Mouse (Mus musculus): ENCODE results near the gene Ube2d3. TPM values are rescaled to one million over a fixed set of nuclear protein-coding genes. Genes with fewer than 3 reads are reported as not detected.
A peak's percentile ranks its signal among the peaks of the same experiment; 100 is the strongest.
"Not testable (repeated sequence)": the region's sequence is repeated elsewhere in the genome, so short reads cannot be mapped to it uniquely, and the experiment has no call there.

Gene Ube2d3
- polyA plus RNA-seq, 1 experiment from 2014 or later, result 281 TPM

DNA sequence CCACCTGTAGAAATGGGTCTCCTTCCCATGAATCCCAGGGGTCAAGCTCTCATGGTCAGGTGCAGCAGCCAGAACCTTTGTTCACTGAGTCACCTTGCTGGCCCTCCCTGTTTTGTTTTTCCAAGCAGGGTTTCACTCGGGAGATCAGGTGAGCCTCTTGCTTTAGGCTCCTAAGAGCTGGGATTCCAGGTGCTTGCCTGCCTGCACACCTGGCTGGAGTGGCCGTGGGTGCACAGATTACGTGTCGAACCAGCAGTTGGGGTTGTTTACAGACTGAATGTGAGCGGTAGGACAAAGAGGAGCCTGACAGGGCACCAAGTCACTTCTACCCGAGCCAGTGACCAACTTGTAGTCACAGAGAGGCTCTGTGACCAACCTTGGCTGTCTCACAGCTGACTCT is 53.2 kb downstream of the Ube2d3 start:
- WGBS (ENCODE audit: insufficient replicate concordance), result 79% methylated on average over 6 of the region's 6 CpGs
- Histone ChIP-seq H3K27me3 (no peaks in the 10 kb centered on the region), H3K4me3 (replicated peaks) (no peak overlapping the region), H3K4me1 (replicated peaks) (0 out of 2 replicates have a peak, but pooled peaks cover under 1% of the 10 kb centered on the region), H3K9ac (no peak overlapping the region), H3K27ac (no peak overlapping the region), H3K36me3 (0 out of 2 replicates have a peak, but pooled peaks cover 8% of the 10 kb centered on the region), H3K9me3 (replicated peaks) (no peaks in the 10 kb centered on the region), H3K4me2 (no peak overlapping the region)
- DNase-seq, result no peak
- no peak for ATAC-seq (ENCODE audit: low read depth)

DNA sequence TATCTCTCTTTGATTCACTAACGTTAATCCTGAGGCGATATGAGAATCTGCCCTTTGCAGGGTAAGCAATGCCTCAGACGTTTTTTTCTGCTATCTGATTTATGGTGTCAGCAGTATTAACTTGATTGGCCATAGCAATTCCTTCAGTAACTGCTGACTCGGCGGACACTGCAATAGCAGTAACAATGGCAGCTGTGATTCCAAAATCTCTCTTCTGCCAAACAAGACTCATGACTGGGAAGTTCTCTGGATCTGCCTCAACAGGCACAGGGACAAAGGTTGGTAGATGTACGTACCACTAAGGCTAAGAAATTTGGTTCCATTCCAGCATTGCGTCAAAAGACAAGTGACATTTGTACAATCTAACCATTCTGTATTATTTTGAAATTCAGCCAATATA is 55.4 kb downstream of the Ube2d3 start:
- WGBS (ENCODE audit: insufficient replicate concordance), result 74% methylated on average over 7 of the region's 7 CpGs

DNA sequence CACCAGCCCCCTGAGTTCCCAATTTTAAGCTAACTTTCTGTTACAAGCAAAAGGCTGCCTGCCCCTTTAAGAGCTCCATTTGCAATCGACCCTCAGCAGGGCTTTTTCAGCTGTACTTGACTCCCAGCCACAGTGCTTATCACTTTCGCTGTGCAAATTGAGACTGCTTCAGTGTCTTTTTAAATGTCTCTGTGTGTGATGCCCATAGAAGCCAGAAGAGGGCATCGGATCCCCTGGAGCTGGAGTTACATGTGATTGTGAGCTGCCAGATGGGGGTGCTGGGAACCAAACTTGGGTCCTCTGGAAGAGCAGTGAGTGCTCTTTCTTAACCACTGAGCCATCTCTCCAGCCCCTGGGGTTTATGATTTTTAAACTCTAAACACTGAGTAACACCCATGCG is 60.0 kb downstream of the Ube2d3 start:
- not testable (repeated sequence) for H3K4me3 ChIP-seq (replicated peaks); DNase-seq; H3K27ac ChIP-seq; H3K9ac ChIP-seq; H3K4me1 ChIP-seq (replicated peaks); H3K9me3 ChIP-seq (replicated peaks); H3K27me3 ChIP-seq; ATAC-seq (ENCODE audit: low read depth); H3K36me3 ChIP-seq; H3K4me2 ChIP-seq
- 73% methylated on average over 4 of the region's 4 CpGs for WGBS (ENCODE audit: insufficient replicate concordance)

More for the DNA sequence above, 55.4 kb downstream of the Ube2d3 start:
- H3K27me3 ChIP-seq; H3K4me2 ChIP-seq; H3K9ac ChIP-seq; ATAC-seq (ENCODE audit: low read depth); H3K4me3 ChIP-seq (replicated peaks); H3K4me1 ChIP-seq (replicated peaks); H3K27ac ChIP-seq; H3K36me3 ChIP-seq; H3K9me3 ChIP-seq (replicated peaks); DNase-seq: not testable (repeated sequence)

DNA sequence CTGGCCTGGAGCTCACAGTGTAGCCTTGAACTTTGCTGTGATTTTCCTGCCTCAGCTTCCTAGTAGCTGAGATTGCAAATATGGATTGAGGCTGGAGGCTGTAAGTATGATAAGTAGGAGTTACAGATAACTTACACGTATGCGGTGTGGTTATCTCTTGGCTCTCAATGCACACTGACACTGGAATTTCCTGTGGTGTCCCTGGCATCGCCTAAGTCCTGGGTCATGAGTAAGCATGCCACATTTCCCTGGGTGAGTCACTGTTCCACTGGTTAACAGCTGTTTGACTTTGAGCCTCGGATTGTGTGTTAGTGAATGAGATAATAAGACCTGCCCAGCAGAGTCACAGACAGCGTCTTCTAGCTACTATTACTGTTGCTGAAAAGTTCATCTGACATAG is 60.9 kb downstream of the Ube2d3 start:
- DNase-seq, result no peak
- H3K27ac ChIP-seq, result no peak overlapping the region
- no peaks in the 10 kb centered on the region for H3K36me3 ChIP-seq
- H3K27me3 ChIP-seq, result no peaks in the 10 kb centered on the region
- H3K9ac ChIP-seq, result no peak overlapping the region
- ATAC-seq (ENCODE audit: low read depth), result peak; percentile 23; the same call in 1 of the 2 replicates
- peaks cover 6% of the 10 kb centered on the region; the same call in 1 of the 2 replicates for H3K9me3 ChIP-seq (replicated peaks)
- no peak overlapping the region for H3K4me3 ChIP-seq (replicated peaks)
- H3K4me1 ChIP-seq (replicated peaks), result no peaks in the 10 kb centered on the region
- H3K4me2 ChIP-seq, result no peak overlapping the region
- 19% methylated on average over 5 of the region's 5 CpGs for WGBS (ENCODE audit: insufficient replicate concordance)

DNA sequence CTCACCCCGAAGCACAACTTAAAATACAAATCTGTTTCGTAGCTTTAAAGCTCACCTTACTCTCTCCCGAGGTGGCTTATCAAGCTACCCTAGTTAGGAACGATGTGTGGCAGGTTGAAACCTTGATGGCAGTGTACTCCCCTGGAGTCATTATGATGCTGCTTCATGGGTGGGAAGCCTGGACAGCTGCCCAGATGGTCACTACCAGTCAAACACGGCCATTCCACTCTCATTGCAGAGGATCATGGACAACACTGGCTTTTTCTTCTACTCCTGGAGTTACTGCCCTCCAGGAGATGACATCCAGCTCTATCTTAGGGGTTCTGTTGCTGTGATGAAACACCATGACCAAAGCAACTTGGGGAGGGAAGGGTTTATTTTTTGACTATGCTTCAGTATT is 65.2 kb downstream of the Ube2d3 start:
- no peak overlapping the region for H3K9ac ChIP-seq

DNA sequence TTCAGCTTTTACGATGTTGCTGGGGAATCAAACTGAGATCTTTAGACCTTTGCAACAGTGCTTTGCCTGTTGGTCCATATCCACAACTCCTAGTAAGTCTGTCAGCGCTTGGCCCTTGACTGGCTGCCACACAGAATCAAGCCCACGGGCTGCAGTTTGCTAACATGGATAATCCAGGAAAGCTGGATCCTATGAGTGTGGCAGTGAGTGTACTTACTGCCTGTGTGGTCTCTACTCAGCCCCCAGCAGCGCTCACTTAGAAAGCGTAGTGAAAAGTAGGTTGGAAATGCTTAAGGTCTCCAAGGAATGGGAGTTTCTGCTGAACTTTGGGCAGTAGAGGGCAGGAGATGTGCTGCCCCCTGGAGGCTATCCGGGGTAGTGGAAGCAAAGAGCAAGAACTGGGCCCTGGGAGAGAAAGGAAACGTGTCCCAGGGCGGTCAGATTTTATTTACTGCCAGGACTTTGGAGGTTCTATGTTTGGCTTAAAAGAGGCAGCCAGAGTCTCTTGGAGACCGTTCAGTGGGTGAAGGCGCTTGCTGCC is 67.5 kb downstream of the Ube2d3 start:
- H3K4me1 ChIP-seq (replicated peaks), result no peaks in the 10 kb centered on the region
- peak; percentile 46 for DNase-seq
- 53% methylated on average over 10 of the region's 10 CpGs for WGBS (ENCODE audit: insufficient replicate concordance)
- no peak overlapping the region for H3K27ac ChIP-seq
- H3K9me3 ChIP-seq (replicated peaks), result no peaks in the 10 kb centered on the region
- H3K27me3 ChIP-seq, result no peaks in the 10 kb centered on the region
- no peak overlapping the region for H3K4me3 ChIP-seq (replicated peaks)
- H3K36me3 ChIP-seq, result no peaks in the 10 kb centered on the region
- H3K4me2 ChIP-seq, result no peak overlapping the region
- ATAC-seq (ENCODE audit: low read depth), result no peak
- H3K9ac ChIP-seq, result no peak overlapping the region

More for the DNA sequence above, 65.2 kb downstream of the Ube2d3 start:
- Histone ChIP-seq H3K36me3 (no peaks in the 10 kb centered on the region), H3K9me3 (replicated peaks) (peaks cover 3% of the 10 kb centered on the region; the same call in 1 of the 2 replicates), H3K4me2 (no peak overlapping the region), H3K4me1 (replicated peaks) (no peaks in the 10 kb centered on the region), H3K27ac (no peak overlapping the region), H3K4me3 (replicated peaks) (no peak overlapping the region), H3K27me3 (no peaks in the 10 kb centered on the region)
- 71% methylated on average over 5 of the region's 5 CpGs for WGBS (ENCODE audit: insufficient replicate concordance)
- DNase-seq, result no peak
- ATAC-seq (ENCODE audit: low read depth), result no peak

DNA sequence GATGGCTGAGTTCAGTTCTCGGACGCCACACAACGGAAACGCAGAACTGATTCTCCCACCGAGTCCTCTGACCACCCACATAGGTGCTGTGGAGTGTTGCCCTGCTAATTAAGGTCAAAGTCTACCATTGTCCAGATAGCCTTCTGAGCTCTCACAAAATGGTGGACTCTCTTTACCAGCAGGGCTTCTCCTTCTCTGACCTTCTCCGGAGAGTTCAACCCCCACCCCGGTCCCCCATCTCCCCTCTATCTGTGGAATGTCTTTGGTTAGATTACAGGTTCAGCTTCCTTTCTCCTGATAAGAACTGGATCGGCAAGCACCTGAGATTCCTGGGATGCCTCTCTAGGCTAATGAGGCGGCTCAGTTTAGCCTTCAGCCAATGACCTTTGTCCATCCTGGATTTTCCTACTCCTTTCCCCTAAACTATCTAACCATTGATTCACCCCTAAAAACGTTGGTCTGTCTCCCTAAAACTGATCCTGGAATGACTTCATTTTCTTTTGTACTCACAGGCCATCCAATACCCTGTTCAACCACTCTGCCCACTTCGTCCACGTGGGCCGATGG is 68.0 kb downstream of the Ube2d3 start:
- Histone ChIP-seq H3K4me3 (replicated peaks) (no peak overlapping the region), H3K27me3 (no peaks in the 10 kb centered on the region), H3K27ac (no peak overlapping the region), H3K4me2 (no peak overlapping the region), H3K4me1 (replicated peaks) (no peaks in the 10 kb centered on the region), H3K9ac (no peak overlapping the region), H3K9me3 (replicated peaks) (no peaks in the 10 kb centered on the region), H3K36me3 (no peaks in the 10 kb centered on the region)
- ATAC-seq (ENCODE audit: low read depth) (no peak), DNase-seq (no peak)
- 81% methylated on average over 13 of the region's 13 CpGs for whole genome bisulfite sequencing (ENCODE audit: insufficient replicate concordance)

DNA sequence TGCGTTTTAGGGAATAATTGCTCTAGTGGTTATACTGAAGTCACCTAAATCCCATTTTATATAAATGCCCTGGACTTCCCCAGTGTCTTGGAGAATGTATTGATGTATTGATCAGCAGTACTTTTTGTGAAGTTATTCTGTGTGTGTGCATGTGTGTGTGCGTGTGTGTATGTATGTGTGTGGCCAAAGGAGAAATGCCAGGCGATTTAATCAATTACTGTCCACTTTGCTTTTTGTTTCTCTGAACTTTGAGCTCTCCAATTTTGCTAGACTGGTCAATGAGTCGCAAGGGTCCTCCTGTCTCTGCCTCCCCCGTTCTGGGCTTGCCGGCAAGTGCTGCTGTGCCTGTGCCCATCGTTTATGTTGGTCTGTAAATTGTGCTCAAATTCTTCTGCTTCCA is 69.6 kb downstream of the Ube2d3 start:
- ATAC-seq (ENCODE audit: low read depth), result no peak
- Histone ChIP-seq H3K4me2 (no peak overlapping the region), H3K9me3 (replicated peaks) (no peaks in the 10 kb centered on the region), H3K36me3 (no peaks in the 10 kb centered on the region), H3K9ac (no peak overlapping the region), H3K27ac (no peak overlapping the region), H3K27me3 (no peaks in the 10 kb centered on the region), H3K4me1 (replicated peaks) (no peaks in the 10 kb centered on the region), H3K4me3 (replicated peaks) (no peak overlapping the region)
- no peak for DNase-seq
- 74% methylated on average over 7 of the region's 7 CpGs for WGBS (ENCODE audit: insufficient replicate concordance)

DNA sequence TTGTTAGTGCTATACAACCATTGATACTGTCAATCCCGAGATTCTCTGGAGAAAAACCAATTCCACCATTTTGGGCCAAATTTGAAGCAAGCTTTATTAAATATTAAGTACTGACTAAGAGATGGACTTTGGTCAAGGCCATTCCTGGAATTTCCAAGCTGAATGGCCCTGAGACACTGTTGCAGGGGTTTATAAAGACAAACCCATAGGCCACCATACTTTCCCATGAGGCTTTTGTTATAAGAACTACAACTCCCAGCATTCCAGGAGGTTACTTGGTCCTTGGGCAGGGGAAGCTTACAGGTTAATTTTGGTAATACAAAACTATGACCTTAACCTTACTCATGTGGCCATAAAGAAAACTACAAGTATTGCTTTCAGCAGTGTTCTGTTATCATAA is 70.2 kb downstream of the Ube2d3 start:
- Histone ChIP-seq H3K36me3 (no peaks in the 10 kb centered on the region), H3K9ac (no peak overlapping the region), H3K27me3 (no peaks in the 10 kb centered on the region), H3K27ac (no peak overlapping the region), H3K4me3 (replicated peaks) (no peak overlapping the region), H3K4me2 (no peak overlapping the region), H3K9me3 (replicated peaks) (no peaks in the 10 kb centered on the region), H3K4me1 (replicated peaks) (no peaks in the 10 kb centered on the region)
- no peak for ATAC-seq (ENCODE audit: low read depth)
- no peak for DNase-seq
- 71% methylated on average over 1 of the region's 1 CpGs for WGBS (ENCODE audit: insufficient replicate concordance)

DNA sequence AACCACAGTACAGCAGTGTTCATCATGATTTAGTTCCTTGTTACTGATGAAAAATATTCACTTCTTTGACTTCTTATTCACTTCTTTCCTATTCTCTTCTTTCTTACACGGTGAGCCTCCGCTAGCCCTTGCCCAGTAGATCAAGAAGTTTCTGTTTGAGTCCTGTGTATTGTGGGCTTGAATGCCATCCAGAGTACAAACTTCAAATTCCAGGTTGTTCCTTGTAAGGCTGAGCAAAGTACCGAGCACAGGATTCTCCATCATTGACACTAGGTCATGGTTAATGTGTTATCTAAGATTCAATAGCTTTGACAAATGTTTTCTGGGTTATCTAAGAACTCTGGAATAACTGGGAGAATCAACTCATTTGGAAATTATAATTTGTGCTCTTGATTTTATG is 72.4 kb downstream of the Ube2d3 start:
- Histone ChIP-seq H3K27ac (no peak overlapping the region), H3K4me3 (replicated peaks) (no peak overlapping the region), H3K4me2 (no peak overlapping the region), H3K9ac (no peak overlapping the region), H3K36me3 (no peaks in the 10 kb centered on the region), H3K9me3 (replicated peaks) (no peaks in the 10 kb centered on the region), H3K27me3 (no peaks in the 10 kb centered on the region), H3K4me1 (replicated peaks) (0 out of 2 replicates have a peak, but pooled peaks cover 5% of the 10 kb centered on the region)
- no peak for ATAC-seq (ENCODE audit: low read depth)
- DNase-seq, result no peak
- WGBS (ENCODE audit: insufficient replicate concordance), result 77% methylated on average over 3 of the region's 3 CpGs

DNA sequence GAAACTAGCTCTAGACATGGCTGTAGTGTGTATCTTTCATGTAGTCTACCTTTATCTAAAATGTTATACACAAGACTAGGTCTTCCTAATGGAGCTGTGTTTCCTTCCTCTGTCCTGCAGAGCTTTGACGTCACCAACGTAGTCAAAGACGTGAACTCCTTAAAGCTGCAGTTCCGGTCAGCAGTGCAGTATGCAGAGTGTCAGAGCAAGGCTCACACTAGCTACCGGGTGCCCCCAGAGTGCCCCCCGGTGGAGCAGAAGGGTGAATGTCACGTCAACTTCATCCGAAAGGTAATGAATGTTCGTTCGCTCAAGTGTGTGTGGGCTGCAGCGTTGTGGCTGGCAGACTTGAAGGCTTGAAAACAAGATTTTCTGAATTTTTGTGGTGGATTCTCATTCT is 73.7 kb downstream of the Ube2d3 start:
- Histone ChIP-seq H3K4me3 (replicated peaks) (no peak overlapping the region), H3K27ac (no peak overlapping the region), H3K4me2 (no peak overlapping the region), H3K9me3 (replicated peaks) (no peaks in the 10 kb centered on the region), H3K4me1 (replicated peaks) (peaks cover 7% of the 10 kb centered on the region), H3K36me3 (no peaks in the 10 kb centered on the region), H3K9ac (no peak overlapping the region), H3K27me3 (no peaks in the 10 kb centered on the region)
- no peak for ATAC-seq (ENCODE audit: low read depth)
- WGBS (ENCODE audit: insufficient replicate concordance), result 57% methylated on average over 11 of the region's 11 CpGs
- no peak for DNase-seq

DNA sequence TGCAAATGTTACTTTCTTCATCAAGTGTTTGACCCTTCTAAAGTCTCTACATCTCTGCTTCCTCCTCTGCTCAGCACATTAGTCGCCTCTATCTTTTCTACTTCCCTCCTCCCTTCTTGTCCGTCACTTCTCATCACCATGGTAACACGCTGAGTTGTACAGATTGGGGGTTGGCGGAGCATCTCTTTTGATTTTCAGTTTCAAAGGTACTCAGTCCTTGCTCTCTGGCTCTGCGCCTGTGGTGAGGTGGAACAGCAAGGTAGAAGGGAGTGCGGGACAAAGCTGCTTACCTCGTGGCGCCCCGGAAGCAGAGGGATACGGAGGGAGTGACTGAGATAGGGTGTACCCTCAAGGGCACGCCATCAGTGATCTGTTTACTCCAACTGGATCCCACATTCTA is 75.3 kb downstream of the Ube2d3 start:
- H3K9ac ChIP-seq, result no peak overlapping the region
- ATAC-seq (ENCODE audit: low read depth) (no peak), DNase-seq (no peak)
- no peak overlapping the region for H3K27ac ChIP-seq
- H3K27me3 ChIP-seq, result no peaks in the 10 kb centered on the region
- H3K9me3 ChIP-seq (replicated peaks), result no peaks in the 10 kb centered on the region
- whole genome bisulfite sequencing (ENCODE audit: insufficient replicate concordance), result 60% methylated on average over 11 of the region's 11 CpGs
- no peak overlapping the region for H3K4me3 ChIP-seq (replicated peaks)
- peaks cover 13% of the 10 kb centered on the region for H3K4me1 ChIP-seq (replicated peaks)
- no peak overlapping the region for H3K4me2 ChIP-seq
- no peaks in the 10 kb centered on the region for H3K36me3 ChIP-seq
